Mouse (Mus musculus) neural tube, embryonic 14.5 days (tissue): Measurements from ENCODE around the gene Tmem117. TPM values are rescaled to one million over a fixed set of nuclear protein-coding genes. Genes with fewer than 3 reads are reported as not detected.

ENCODE experiments used
- ATAC-seq: fragments of 200-750 bp; cut with Nextera tagmentation; 2 replicates; pipeline ENCODE4 v1.8.0; 2017; ENCODE audit warnings: low read depth, mild to moderate bottlenecking, moderate TSS enrichment, moderate library complexity
- H3K27ac ChIP-seq: fragments of 300-500 bp; sonication (generic); 2 replicates; pipeline ENCODE4 v1.5.1; 2014; ENCODE audit warnings: low read depth, mild to moderate bottlenecking, control low read depth, low read length, moderate library complexity, mixed read lengths
- H3K27me3 ChIP-seq: fragments of 300-500 bp; sonication (generic); 2 replicates; pipeline ENCODE4 v1.6.1; 2014; ENCODE audit warnings: low read length; ENCODE audit not compliant: control insufficient read depth, insufficient read depth
- H3K36me3 ChIP-seq: fragments of 300-500 bp; sonication (generic); 2 replicates; pipeline ENCODE4 v1.6.1; 2014; ENCODE audit warnings: low read length, mixed read lengths; ENCODE audit not compliant: control insufficient read depth, insufficient read depth
- H3K4me1 ChIP-seq: fragments of 300-500 bp; sonication (generic); 2 replicates; pipeline ENCODE4 v1.6.1; 2014; ENCODE audit warnings: low read length; ENCODE audit not compliant: control insufficient read depth, insufficient read depth
- H3K4me2 ChIP-seq: fragments of 300-500 bp; sonication (generic); 2 replicates; pipeline ENCODE4 v1.6.1; 2014; ENCODE audit warnings: mild to moderate bottlenecking, low read depth, low read length, control low read depth
- H3K4me3 ChIP-seq: fragments of 300-500 bp; sonication (generic); 2 replicates; pipeline ENCODE4 v1.5.1; 2014; ENCODE audit warnings: low read depth, low read length, control low read depth, mixed read lengths
- H3K9ac ChIP-seq: fragments of 300-500 bp; sonication (generic); replicated peaks from 2 replicates; pipeline ENCODE4 v1.6.1; 2014; ENCODE audit warnings: low read depth, mild to moderate bottlenecking, control low read depth, low read length, mixed read lengths
- H3K9me3 ChIP-seq: fragments of 300-500 bp; sonication (generic); 2 replicates; pipeline ENCODE4 v1.6.1; 2016; ENCODE audit warnings: low read length; ENCODE audit not compliant: control insufficient read depth
- WGBS: fragments of 180-500 bp; shearing (Covaris S2); extraction: QIAGEN DNeasy Blood & Tissue Kit; methylation state at CpG from one replicate; pipeline ENCODE4 v1.1.7; 2014; 5-methylcytosine and 5-hydroxymethylcytosine counted together
- polyA plus RNA-seq: library from polyadenylated mRNA; unstranded; fragments of >200 nt; fragmentation: Nextera tagmentation; extraction: Ambion mirVana; gene quantifications from 2 replicates; pipeline ENCODE4 v1.2.1, GENCODE M21; 2014

The Tmem117 gene
- polyA plus RNA-seq, 1 experiment from 2014 or later, result 19.5 TPM

- no peak overlapping the region; the same call in 1 of the 2 replicates for H3K27ac ChIP-seq
- 23% methylated on average over 11 of the region's 11 CpGs for WGBS
- peak; percentile 82; the same call in 1 of the 2 replicates for ATAC-seq
Observed at GRCm38 (mm10) chr15:95081654-95082053, 452.6 kb downstream of the Tmem117 start.

DNA sequence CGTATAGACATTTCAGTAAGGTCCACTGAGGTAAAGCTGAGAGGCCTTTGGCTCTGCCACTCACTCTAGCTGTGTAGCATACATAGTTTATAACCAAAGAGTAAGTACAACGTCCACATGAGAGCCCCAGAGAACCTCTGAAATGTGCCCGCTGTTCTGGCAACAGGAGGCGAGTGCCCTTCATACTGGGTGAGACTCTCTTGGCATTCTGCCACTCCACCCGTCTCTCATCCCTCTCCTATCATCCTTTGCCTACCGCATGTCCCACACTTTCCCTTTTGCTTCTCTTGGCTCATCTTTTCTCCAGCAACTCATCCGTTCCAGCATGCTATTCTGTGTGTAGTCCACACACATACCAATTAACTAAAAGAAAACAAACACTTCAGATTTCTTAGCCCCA, 456.9 kb downstream of the Tmem117 start:
- ATAC-seq, result no peak

More at GRCm38 (mm10) chr15:95081654-95082053, 452.6 kb downstream of the Tmem117 start:
- H3K4me1 ChIP-seq, result peaks cover 7% of the 10 kb centered on the region; the same call in 1 of the 2 replicates
- H3K36me3 ChIP-seq, result no peaks in the 10 kb centered on the region
- H3K4me3 ChIP-seq, result no peak overlapping the region
- H3K27me3 ChIP-seq, result no peaks in the 10 kb centered on the region
- H3K9me3 ChIP-seq, result no peaks in the 10 kb centered on the region
- peak overlapping the region; percentile 17; the same call in 1 of the 2 replicates for H3K4me2 ChIP-seq
- no peak overlapping the region for H3K9ac ChIP-seq

GRCm38 (mm10) chr15:95100133-95100532, 471.1 kb downstream of the Tmem117 start:
- no peaks in the 10 kb centered on the region for H3K36me3 ChIP-seq
- 90% methylated on average over 7 of the region's 7 CpGs for WGBS
- H3K4me2 ChIP-seq, result no peak overlapping the region
- no peaks in the 10 kb centered on the region for H3K9me3 ChIP-seq
- H3K27me3 ChIP-seq, result no peaks in the 10 kb centered on the region
- no peak overlapping the region for H3K9ac ChIP-seq
- H3K27ac ChIP-seq, result no peak overlapping the region
- no peak overlapping the region for H3K4me3 ChIP-seq
- no peak for ATAC-seq
- H3K4me1 ChIP-seq, result no peaks in the 10 kb centered on the region

More for the DNA sequence above, 456.9 kb downstream of the Tmem117 start:
- Histone ChIP-seq H3K4me3 (no peak overlapping the region), H3K4me1 (peaks cover 7% of the 10 kb centered on the region; the same call in 1 of the 2 replicates), H3K4me2 (no peak overlapping the region), H3K9ac (no peak overlapping the region), H3K27me3 (no peaks in the 10 kb centered on the region), H3K27ac (no peak overlapping the region), H3K36me3 (no peaks in the 10 kb centered on the region), H3K9me3 (no peaks in the 10 kb centered on the region)
- WGBS, result 82% methylated on average over 7 of the region's 7 CpGs

DNA sequence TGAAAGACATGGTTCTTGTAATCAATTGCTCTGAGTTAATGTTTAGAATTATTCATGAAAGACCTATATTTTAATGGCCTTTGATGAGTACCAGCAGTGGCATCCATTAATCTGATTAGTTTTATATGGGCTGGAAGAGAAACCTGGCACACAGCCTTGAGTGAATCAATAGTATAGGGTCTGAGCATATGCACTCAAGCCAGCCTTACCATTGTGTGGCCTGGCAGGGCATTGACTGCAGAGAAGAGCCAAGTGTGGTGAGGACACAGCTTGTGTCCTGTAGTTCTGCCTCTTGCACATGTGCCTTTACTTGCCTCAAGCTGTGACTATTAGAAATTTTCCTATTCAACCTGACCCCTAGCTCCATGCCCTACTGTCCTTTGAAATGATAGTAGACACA, 472.5 kb downstream of the Tmem117 start:
- no peaks in the 10 kb centered on the region for H3K9me3 ChIP-seq
- H3K27me3 ChIP-seq, result no peaks in the 10 kb centered on the region
- no peak overlapping the region for H3K4me2 ChIP-seq
- H3K27ac ChIP-seq, result no peak overlapping the region
- no peaks in the 10 kb centered on the region for H3K36me3 ChIP-seq
- H3K4me3 ChIP-seq, result no peak overlapping the region
- peak; percentile 58; the same call in 1 of the 2 replicates for ATAC-seq
- no peak overlapping the region for H3K9ac ChIP-seq
- no peaks in the 10 kb centered on the region for H3K4me1 ChIP-seq

- 57% methylated on average over 8 of the region's 8 CpGs for WGBS
- Histone ChIP-seq H3K9ac (no peak overlapping the region), H3K27ac (no peak overlapping the region), H3K4me3 (no peak overlapping the region), H3K27me3 (no peaks in the 10 kb centered on the region), H3K4me1 (no peaks in the 10 kb centered on the region), H3K4me2 (no peak overlapping the region), H3K36me3 (no peaks in the 10 kb centered on the region), H3K9me3 (no peaks in the 10 kb centered on the region)
- ATAC-seq, result no peak
Observed at GRCm38 (mm10) chr15:95107246-95107809, 478.3 kb downstream of the Tmem117 start.

- Histone ChIP-seq H3K27me3 (no peaks in the 10 kb centered on the region), H3K36me3 (no peaks in the 10 kb centered on the region), H3K4me1 (no peaks in the 10 kb centered on the region), H3K27ac (no peak overlapping the region), H3K9ac (no peak overlapping the region), H3K4me3 (no peak overlapping the region), H3K4me2 (no peak overlapping the region), H3K9me3 (no peaks in the 10 kb centered on the region)
- no peak for ATAC-seq
- 88% methylated on average over 4 of the region's 4 CpGs for WGBS
Observed at GRCm38 (mm10) chr15:95108626-95109025, 479.6 kb downstream of the Tmem117 start.

GRCm38 (mm10) chr15:95131401-95131800, 502.4 kb downstream of the Tmem117 start:
- no peak overlapping the region for H3K9ac ChIP-seq
- no peak overlapping the region for H3K4me3 ChIP-seq
- ATAC-seq, result no peak
- H3K27ac ChIP-seq, result no peak overlapping the region
- no peaks in the 10 kb centered on the region for H3K9me3 ChIP-seq
- H3K4me2 ChIP-seq, result no peak overlapping the region
- no peaks in the 10 kb centered on the region for H3K27me3 ChIP-seq
- no peaks in the 10 kb centered on the region for H3K36me3 ChIP-seq
- WGBS, result 68% methylated on average over 4 of the region's 4 CpGs
- H3K4me1 ChIP-seq, result 0 out of 2 replicates have a peak, but pooled peaks cover 2% of the 10 kb centered on the region

GRCm38 (mm10) chr15:95135926-95136609, 507.0 kb downstream of the Tmem117 start:
- Histone ChIP-seq H3K27me3 (no peaks in the 10 kb centered on the region), H3K4me3 (no peak overlapping the region), H3K4me1 (0 out of 2 replicates have a peak, but pooled peaks cover 2% of the 10 kb centered on the region), H3K9ac (no peak overlapping the region), H3K27ac (no peak overlapping the region), H3K4me2 (no peak overlapping the region), H3K9me3 (no peaks in the 10 kb centered on the region), H3K36me3 (no peaks in the 10 kb centered on the region)
- peak; percentile 56; the same call in 1 of the 2 replicates for ATAC-seq
- WGBS, result 91% methylated on average over 17 of the region's 17 CpGs
